Mouse (Mus musculus) bone marrow macrophage, adult 2 months (primary cell): ENCODE data around the gene Gm20388. TPM values are rescaled to one million over a fixed set of nuclear protein-coding genes. Genes with fewer than 3 reads are reported as not detected.
A peak's percentile ranks its signal among the peaks of the same experiment; 100 is the strongest.

ENCODE experiments used
- H3K27ac ChIP-seq: 2 replicates; pipeline ENCODE4 v1.5.1; 2012; ENCODE audit warnings: low read depth, low read length; ENCODE audit not compliant: insufficient read depth
- H3K4me1 ChIP-seq: 2 replicates; pipeline ENCODE4 v1.6.1; 2012; ENCODE audit warnings: low read length; ENCODE audit not compliant: control insufficient read depth, insufficient read depth
- H3K4me3 ChIP-seq: 2 replicates; pipeline ENCODE4 v1.5.1; 2012; ENCODE audit warnings: mild to moderate bottlenecking, low read length, moderate library complexity; ENCODE audit not compliant: insufficient read depth
- CTCF ChIP-seq: IDR thresholded peaks from 2 replicates; pipeline ENCODE4 v1.5.1; 2012; ENCODE audit warnings: low read depth, mild to moderate bottlenecking, low read length, moderate library complexity
- POLR2A ChIP-seq: IDR thresholded peaks from 2 replicates; pipeline ENCODE4 v1.6.1; 2012; ENCODE audit warnings: mild to moderate bottlenecking, low read depth, low read length, borderline replicate concordance
- polyA plus RNA-seq: library from polyadenylated mRNA; stranded (reverse); fragments of >200 nt; gene quantifications from 2 replicates; pipeline ENCODE4 v1.2.4, GENCODE M21; 2012; ENCODE audit not compliant: missing spikeins, insufficient read depth, insufficient read length

The Gm20388 gene
- polyA plus RNA-seq, 1 experiment: 32.7 TPM

DNA sequence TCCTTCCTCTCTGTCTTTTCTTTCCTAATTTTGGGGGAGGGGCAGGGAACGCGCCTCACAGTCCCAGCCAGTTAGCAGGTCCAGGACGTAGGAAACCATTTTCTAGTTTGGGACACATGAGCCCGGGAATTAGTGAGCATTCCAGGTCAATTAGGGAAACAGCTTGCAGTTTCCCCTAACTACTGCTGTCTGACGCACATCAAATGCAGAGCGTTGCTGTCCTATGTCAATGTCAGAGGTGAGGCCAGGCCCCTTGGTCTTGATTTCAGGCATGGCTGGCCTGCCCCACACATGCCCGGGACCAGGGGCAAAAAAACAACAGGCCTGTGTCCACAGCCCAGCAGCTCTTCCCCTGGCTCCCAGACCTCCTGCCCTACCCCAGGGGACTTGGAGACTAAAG lies 1259.5 kb downstream of the Gm20388 start:
- Histone ChIP-seq H3K4me1 (0 out of 2 replicates have a peak, but pooled peaks cover 4% of the 10 kb centered on the region), H3K4me3 (no peak overlapping the region), H3K27ac (no peak overlapping the region)
- TF ChIP-seq CTCF (no peak), POLR2A (no peak)

DNA sequence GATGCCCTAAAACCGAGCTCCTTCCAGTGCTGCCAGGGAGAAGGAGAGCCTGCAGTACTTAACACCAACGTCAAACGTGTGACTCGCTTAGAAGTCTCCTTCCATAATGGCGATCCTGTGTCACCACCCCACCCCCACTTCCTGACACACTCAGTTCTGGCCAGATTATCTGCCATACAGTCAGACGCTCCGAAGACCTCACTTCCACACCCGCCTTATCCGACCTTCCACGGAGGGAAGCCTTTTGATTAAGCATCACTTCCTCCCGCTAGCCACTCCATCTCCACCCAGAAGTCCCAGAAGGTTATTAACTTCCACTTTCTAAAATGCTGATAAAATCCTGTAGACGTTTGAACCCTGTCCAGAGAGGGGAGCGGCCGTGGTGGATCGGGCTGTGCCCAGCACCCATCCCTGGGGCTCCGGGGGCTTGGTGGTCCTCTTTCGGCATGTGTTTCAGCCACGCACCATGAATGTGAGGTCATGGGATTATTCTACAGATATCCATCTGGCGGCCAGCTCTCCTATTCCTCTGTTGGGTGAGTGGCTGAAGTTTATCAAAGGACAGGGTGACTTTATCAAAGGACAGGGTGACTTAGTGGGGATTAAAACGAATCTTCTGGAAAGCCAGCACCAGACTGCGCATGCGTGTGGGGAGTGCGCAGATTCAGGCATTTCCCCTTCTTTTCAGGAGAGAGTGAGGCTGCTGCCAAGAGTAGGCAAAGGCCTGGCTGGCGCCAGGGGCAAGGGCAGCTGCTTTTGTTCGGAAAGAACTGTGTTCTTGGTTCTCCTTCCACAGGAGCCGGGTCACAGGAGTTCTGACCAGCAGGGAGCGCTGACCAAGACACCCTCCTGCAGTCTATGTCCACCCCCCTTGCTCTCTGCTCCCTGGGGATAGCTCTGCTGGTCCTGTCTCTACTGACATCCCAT lies 1260.2 kb downstream of the Gm20388 start:
- Histone ChIP-seq H3K27ac (no peak overlapping the region), H3K4me1 (0 out of 2 replicates have a peak, but pooled peaks cover 4% of the 10 kb centered on the region), H3K4me3 (peak overlapping the region; percentile 6; the same call in 1 of the 2 replicates)

DNA sequence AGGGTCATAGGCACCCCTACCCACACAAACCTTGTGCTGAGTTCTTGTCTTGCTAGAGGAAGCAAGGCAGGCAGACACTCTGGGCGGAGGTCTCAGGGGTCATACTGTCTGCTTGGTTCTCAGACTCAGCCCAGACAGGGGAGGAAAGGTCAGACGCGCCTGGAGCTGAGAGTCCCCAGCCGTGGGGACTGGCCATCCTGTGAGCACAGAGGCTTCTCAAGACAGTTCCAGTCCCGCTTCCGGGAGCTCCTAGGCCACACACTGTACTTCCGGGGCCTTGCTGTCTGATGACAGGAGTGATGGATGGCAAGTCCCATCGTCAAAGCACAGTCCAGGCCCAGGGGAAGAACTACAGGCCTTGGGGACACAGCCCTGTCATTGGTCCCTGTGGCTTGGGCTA lies 1261.9 kb downstream of the Gm20388 start:
- Histone ChIP-seq H3K4me1 (0 out of 2 replicates have a peak, but pooled peaks cover 4% of the 10 kb centered on the region), H3K4me3 (no peak overlapping the region), H3K27ac (no peak overlapping the region)
- TF ChIP-seq CTCF (no peak), POLR2A (no peak)

More for the DNA sequence above, 1260.2 kb downstream of the Gm20388 start:
- no peak for TF ChIP-seq POLR2A

DNA sequence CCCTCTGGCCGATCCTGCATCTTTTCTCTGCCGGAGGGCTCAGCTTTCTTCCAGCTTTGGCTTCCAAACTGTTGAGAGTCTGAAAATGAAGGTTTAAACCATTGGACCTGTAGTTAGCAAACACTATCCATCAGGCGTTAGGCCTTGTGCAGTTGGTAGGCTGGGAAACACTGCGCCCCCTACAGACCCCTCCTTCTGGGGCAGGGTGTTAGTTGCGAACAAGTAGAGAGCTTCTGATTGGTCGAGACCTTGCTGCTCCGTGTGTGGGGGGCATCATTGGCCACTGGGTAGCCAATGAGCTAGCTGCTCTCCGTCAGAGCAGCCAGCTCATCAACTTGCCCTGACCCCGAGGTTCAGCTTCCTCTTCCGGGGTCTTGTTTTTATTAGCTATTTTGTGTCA lies 1263.5 kb downstream of the Gm20388 start:
- peaks cover 7% of the 10 kb centered on the region; the same call in 1 of the 2 replicates for H3K4me1 ChIP-seq
- TF ChIP-seq POLR2A (no peak), CTCF (no peak)
- H3K27ac ChIP-seq: no peak overlapping the region
- H3K4me3 ChIP-seq: no peak overlapping the region

DNA sequence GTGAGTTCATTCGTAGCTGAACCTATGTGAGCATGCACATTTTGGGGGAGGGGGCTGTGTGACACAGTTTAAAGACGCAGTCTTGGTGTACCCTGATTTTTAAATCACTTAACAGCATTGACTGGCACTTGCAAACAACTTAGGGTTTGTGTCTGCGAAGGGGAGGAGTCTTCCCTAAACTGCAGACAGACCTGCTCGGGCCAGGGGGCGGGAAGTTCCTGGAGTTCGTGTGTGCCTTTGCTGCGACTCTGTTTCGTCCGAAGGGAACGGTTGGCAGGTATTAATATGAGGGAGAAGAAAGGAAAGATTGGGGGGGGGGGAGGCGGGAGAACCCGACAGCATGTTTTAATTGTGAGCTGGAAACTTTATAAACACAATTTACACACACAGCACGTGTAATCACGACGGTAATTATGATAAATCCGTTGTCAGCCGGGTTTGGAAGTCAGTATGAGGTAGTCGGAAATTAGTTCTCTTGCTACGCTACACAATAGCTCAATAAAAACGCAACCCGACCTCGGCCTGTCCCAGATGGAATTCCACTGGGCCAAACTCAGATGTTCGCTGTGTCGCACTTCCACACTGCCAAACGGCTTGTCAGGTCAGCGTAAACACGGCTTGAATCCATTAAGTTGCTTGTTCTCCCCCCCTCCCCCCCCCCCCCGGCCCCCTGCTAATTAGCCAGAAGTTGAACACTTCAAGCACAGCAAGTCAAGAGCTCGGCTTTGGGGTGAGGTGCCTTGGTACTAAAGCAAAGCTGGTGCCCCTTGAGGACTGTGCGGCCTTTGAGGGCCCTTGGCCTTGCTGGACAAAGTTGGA lies 1264.3 kb downstream of the Gm20388 start:
- Histone ChIP-seq H3K4me3 (no peak overlapping the region), H3K27ac (no peak overlapping the region), H3K4me1 (peaks cover 7% of the 10 kb centered on the region; the same call in 1 of the 2 replicates)
- TF ChIP-seq CTCF (no peak), POLR2A (no peak)

DNA sequence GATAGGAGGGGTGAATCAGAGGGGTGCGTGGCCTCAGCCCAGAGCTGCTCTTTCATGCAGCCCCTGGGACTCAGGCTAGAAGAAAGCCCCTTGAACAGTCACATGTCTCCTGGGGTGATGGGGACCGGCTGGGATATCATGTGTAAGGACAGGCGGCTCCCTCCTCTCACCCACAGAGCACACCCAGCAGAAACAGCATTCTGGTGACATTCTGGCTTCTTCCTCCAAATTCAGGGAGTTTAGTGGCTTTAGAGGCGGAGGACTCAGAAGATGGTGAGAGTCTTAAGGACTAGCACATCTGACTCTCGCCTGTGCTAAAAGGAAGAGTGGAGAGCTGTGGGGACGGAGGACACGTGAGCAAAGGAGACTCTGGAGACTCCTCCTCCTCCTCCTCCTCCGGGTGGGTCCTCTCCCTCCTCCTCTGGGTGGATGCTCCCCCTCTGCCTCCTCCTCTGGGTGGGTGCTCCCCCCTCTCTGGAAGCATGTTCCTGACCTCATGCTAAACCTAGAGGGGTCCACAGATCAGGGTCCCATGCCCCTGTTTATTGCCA lies 1265.0 kb downstream of the Gm20388 start:
- Histone ChIP-seq H3K4me1 (peaks cover 4% of the 10 kb centered on the region; the same call in 1 of the 2 replicates), H3K27ac (no peak overlapping the region), H3K4me3 (no peak overlapping the region)
- no peak for TF ChIP-seq POLR2A
- TF ChIP-seq CTCF: no peak

DNA sequence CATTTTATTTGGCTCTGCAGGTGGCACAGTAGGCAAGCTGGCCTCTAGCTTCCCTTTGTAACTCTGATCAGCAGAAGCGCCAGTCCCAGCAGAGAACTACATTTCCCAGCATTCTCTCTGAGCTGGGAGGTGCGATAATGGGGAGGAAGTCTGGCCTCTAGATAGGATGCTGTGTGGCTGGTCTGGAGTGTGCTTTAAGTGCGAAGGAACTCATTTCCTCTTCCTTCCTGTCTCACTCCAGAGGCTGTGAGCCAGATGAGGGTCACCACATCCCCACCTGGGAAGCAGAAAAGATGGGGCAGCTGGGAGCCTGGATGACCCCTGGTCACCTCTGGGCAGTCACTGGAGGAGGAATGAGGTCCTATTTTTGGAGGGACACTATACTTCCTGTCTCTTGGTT lies 1265.7 kb downstream of the Gm20388 start:
- Histone ChIP-seq H3K4me3 (no peak overlapping the region), H3K4me1 (peaks cover 3% of the 10 kb centered on the region; the same call in 1 of the 2 replicates), H3K27ac (no peak overlapping the region)
- TF ChIP-seq POLR2A (no peak), CTCF (no peak)

DNA sequence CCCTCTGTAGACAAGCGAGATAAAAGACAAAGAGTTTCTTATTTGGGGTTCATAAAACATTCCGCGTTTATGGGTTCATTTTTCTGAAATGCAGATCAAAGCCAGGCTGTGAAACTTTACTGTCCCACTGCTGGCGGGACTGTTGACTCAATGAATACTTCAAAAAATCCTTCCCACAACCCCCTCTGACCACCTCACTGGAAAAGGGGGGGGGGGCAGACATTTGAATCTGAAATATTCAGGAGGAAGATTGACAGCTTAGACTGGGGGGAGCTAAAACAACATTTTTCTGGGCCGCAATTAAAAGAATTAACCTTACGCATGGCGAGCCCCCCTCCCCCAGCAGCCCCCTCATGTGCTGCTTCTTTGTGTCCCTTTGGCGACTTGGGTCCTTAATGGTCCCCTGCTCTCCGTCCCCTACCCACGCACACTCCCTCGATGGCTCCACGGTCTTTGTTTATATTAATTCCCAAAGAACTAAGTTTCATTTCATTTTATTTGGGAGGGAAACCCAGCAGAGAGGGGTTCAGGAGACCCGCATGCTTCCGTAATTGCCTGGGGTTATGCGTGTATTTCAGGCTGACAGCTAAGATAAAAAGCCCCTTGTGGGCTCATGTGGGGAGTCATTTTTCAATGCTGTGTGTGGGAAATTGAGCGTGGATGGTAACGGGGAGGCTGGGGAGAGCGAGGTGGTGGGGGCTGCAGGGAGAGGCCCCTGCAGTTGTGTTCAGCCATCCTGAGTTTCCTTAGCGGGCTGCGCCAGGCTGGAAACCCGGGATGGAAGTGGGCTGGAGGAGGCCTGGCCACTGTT lies 1270.0 kb downstream of the Gm20388 start:
- Histone ChIP-seq H3K4me3 (no peak overlapping the region), H3K4me1 (peaks cover 3% of the 10 kb centered on the region; the same call in 1 of the 2 replicates), H3K27ac (no peak overlapping the region)
- TF ChIP-seq POLR2A (no peak), CTCF (no peak)
